27 mouse cellular contexts compared by ENCODE assay signal in the genomic region with DNA sequence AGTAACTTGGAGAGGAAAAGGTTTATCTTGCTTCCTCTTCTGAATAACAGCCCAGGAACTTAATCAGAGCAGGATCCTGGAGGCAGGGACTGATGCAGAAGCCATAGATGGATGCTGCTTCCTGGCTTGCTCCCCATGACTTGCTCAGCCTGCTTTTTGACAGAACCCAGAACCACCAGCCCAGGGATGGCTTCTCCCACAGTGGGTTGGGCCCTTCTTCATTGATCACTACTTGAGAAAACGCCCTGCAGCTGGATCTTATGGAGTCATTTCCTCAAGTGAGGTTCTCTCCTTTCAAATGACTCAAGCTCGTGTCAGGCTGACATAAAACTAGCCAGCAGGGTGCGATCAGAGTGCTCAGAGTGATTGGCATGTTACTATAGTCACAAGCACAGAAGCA. TPM values are rescaled to one million over a fixed set of nuclear protein-coding genes. Genes with fewer than 3 reads are reported as not detected.
A peak's percentile ranks its signal among the peaks of the same experiment; 100 is the strongest.
DNase-seq lines count a peak whose midpoint lies in the region; ATAC-seq and TF ChIP-seq lines count a peak whose summit lies in the region.
"Had no signal": no experiment of that assay in that cellular context is flagged by ENCODE, and none has a peak within 500 bp of the region (broad histone marks: within the 10 kb centered on the region; RNA-seq: fewer than 3 reads in every experiment).

No protein-coding gene starts in this region.

- no peak for ATAC-seq in heart, embryonic 11.5 days (replicated peaks; ENCODE audit: insufficient number of reproducible peaks, low FRiP score, low TSS enrichment)
- no peak for ATAC-seq in liver, postnatal 0 days
- ATAC-seq: CD4-positive, CD25-positive, alpha-beta regulatory T cell, adult 4 months; forebrain, embryonic 14.5 days; forebrain, postnatal 0 days; hindbrain, postnatal 0 days; inflammation-experienced regulatory T-cells, adult 6 months had no signal

- 79% methylated on average over 3 of the region's 3 CpGs for WGBS in heart, embryonic 10.5 days
- 78% methylated on average over 3 of the region's 3 CpGs for WGBS in heart, embryonic 11.5 days (ENCODE audit: insufficient replicate concordance)
- WGBS in liver, postnatal 0 days (ENCODE audit: insufficient replicate concordance) = 71% methylated on average over 3 of the region's 3 CpGs
- 78% methylated on average over 3 of the region's 3 CpGs for WGBS in embryonic facial prominence, embryonic 10.5 days
- 82% methylated on average over 3 of the region's 3 CpGs for WGBS in limb, embryonic 10.5 days

- H3K36me3 ChIP-seq in heart, embryonic 10.5 days = no peaks in the 10 kb centered on the region
- no peaks in the 10 kb centered on the region for H3K36me3 ChIP-seq in heart, embryonic 11.5 days (ENCODE audit: control insufficient read depth, insufficient read depth, low read length)
- no peaks in the 10 kb centered on the region for H3K36me3 ChIP-seq in liver, postnatal 0 days (replicated peaks; ENCODE audit: insufficient read depth, low read length)
- H3K36me3 ChIP-seq in embryonic facial prominence, embryonic 10.5 days (replicated peaks) = no peaks in the 10 kb centered on the region
- H3K36me3 ChIP-seq in limb, embryonic 10.5 days = no peaks in the 10 kb centered on the region
- H3K36me3 ChIP-seq: embryonic facial prominence, embryonic 13.5 days; heart, embryonic 12.5 days; heart, embryonic 15.5 days had no signal

- H3K4me1 ChIP-seq in heart, embryonic 10.5 days = peaks cover 23% of the 10 kb centered on the region
- H3K4me1 ChIP-seq in heart, embryonic 11.5 days (ENCODE audit: control insufficient read depth, insufficient read depth, low read length) = no peaks in the 10 kb centered on the region; the same call in 1 of the 2 replicates
- H3K4me1 ChIP-seq in liver, postnatal 0 days (ENCODE audit: insufficient read depth) = no peaks in the 10 kb centered on the region
- H3K4me1 ChIP-seq in embryonic facial prominence, embryonic 10.5 days = peaks cover 18% of the 10 kb centered on the region
- H3K4me1 ChIP-seq in limb, embryonic 10.5 days = peaks cover 40% of the 10 kb centered on the region

- H3K27me3 ChIP-seq in heart, embryonic 10.5 days (ENCODE audit: insufficient read depth, poor library complexity, severe bottlenecking) = no peaks in the 10 kb centered on the region
- H3K27me3 ChIP-seq in heart, embryonic 11.5 days (ENCODE audit: control insufficient read depth, insufficient read depth, low read length) = no peaks in the 10 kb centered on the region
- no peaks in the 10 kb centered on the region for H3K27me3 ChIP-seq in liver, postnatal 0 days (ENCODE audit: insufficient read depth, low read length)
- no peaks in the 10 kb centered on the region for H3K27me3 ChIP-seq in embryonic facial prominence, embryonic 10.5 days (replicated peaks; ENCODE audit: low read depth, poor library complexity, severe bottlenecking)
- H3K27me3 ChIP-seq in limb, embryonic 10.5 days (ENCODE audit: low read depth, poor library complexity, severe bottlenecking) = no peaks in the 10 kb centered on the region
- H3K27me3 ChIP-seq: embryonic facial prominence, embryonic 13.5 days; heart, embryonic 12.5 days; heart, embryonic 15.5 days had no signal

- H3K27ac ChIP-seq in heart, embryonic 10.5 days = no peak overlapping the region
- H3K27ac ChIP-seq in heart, embryonic 11.5 days (ENCODE audit: low read depth, low read length) = no peak overlapping the region
- no peak overlapping the region for H3K27ac ChIP-seq in liver, postnatal 0 days (ENCODE audit: low read depth)
- no peak overlapping the region for H3K27ac ChIP-seq in embryonic facial prominence, embryonic 10.5 days (replicated peaks)
- no peak overlapping the region for H3K27ac ChIP-seq in limb, embryonic 10.5 days
- H3K27ac ChIP-seq: embryonic facial prominence, embryonic 13.5 days; heart, adult 2 months; heart, embryonic 15.5 days; hindbrain, embryonic 14.5 days; hindbrain, postnatal 0 days had no signal

- H3K9me3 ChIP-seq in heart, embryonic 10.5 days = 0 out of 2 replicates have a peak, but pooled peaks cover 11% of the 10 kb centered on the region
- H3K9me3 ChIP-seq in heart, embryonic 11.5 days (replicated peaks; ENCODE audit: control insufficient read depth, low read length) = peaks cover 7% of the 10 kb centered on the region; the same call in 1 of the 2 replicates
- H3K9me3 ChIP-seq in liver, postnatal 0 days (ENCODE audit: low read length) = no peaks in the 10 kb centered on the region
- peaks cover 4% of the 10 kb centered on the region; the same call in 1 of the 2 replicates for H3K9me3 ChIP-seq in embryonic facial prominence, embryonic 10.5 days
- H3K9me3 ChIP-seq in limb, embryonic 10.5 days (replicated peaks) = peaks cover 4% of the 10 kb centered on the region; the same call in 1 of the 2 replicates
- H3K9me3 ChIP-seq: heart, embryonic 15.5 days had no signal

- TF ChIP-seq CTCF in liver, postnatal 0 days (IDR thresholded peaks at IDR 0.05; ENCODE audit: low read depth) = no peak

- TF ChIP-seq EP300 in liver, postnatal 0 days (IDR thresholded peaks at IDR 0.05; ENCODE audit: low read depth) = no peak

- H3K4me3 ChIP-seq in heart, embryonic 10.5 days = no peak overlapping the region
- H3K4me3 ChIP-seq in heart, embryonic 11.5 days (ENCODE audit: low read depth, low read length) = no peak overlapping the region
- no peak overlapping the region for H3K4me3 ChIP-seq in liver, postnatal 0 days (ENCODE audit: low read depth, low read length)
- no peak overlapping the region for H3K4me3 ChIP-seq in embryonic facial prominence, embryonic 10.5 days
- H3K4me3 ChIP-seq in limb, embryonic 10.5 days = no peak overlapping the region
- H3K4me3 ChIP-seq: embryonic facial prominence, embryonic 13.5 days; erythroblast, embryonic 14.5 days; heart, adult 2 months; heart, embryonic 12.5 days; heart, embryonic 15.5 days had no signal

- DNase-seq in heart, embryonic 10.5 days (ENCODE audit: low spot score) = peak; percentile 73
- peak; percentile 5 for DNase-seq in liver, postnatal 0 days
- no peak for DNase-seq in liver
- peak; percentile 6 for DNase-seq in embryonic facial prominence, embryonic 10.5 days (ENCODE audit: low spot score)
- DNase-seq in limb, embryonic 10.5 days (ENCODE audit: low spot score) = peak; percentile 23
- no peak for DNase-seq in lung, postnatal 25 days (ENCODE audit: low spot score)
- DNase-seq: adrenal gland, adult 2 months; adrenal gland, postnatal 14 days; cerebellum, adult 11 months; cerebellum, adult 2 months; cerebellum, adult 9-11 months; cerebellum, postnatal 25 days; forebrain, postnatal 0 days; gastrocnemius, postnatal 25 days; heart, adult 2 months; heart, postnatal 10 days; heart, postnatal 36 days had no signal

- H3K9ac ChIP-seq in heart, embryonic 11.5 days (ENCODE audit: low read depth, low read length) = no peak overlapping the region
- no peak overlapping the region for H3K9ac ChIP-seq in liver, postnatal 0 days (replicated peaks)
- H3K9ac ChIP-seq: embryonic facial prominence, embryonic 13.5 days; forebrain, postnatal 0 days; heart, embryonic 12.5 days; heart, embryonic 15.5 days; hindbrain, embryonic 14.5 days had no signal

- H3K4me2 ChIP-seq in heart, embryonic 11.5 days = no peak overlapping the region
- H3K4me2 ChIP-seq in liver, postnatal 0 days (ENCODE audit: low read depth, low read length) = no peak overlapping the region
- H3K4me2 ChIP-seq: embryonic facial prominence, embryonic 13.5 days; heart, embryonic 12.5 days; heart, embryonic 15.5 days; hindbrain, embryonic 14.5 days had no signal

RNA-seq across cellular contexts. Expression of a gene that starts 19.3 kb away (rescaled TPM):
- 28.5 and 33.4 TPM in 2 replicates for polyA plus RNA-seq in heart, embryonic 10.5 days (2016; fragmentation: Nextera tagmentation; extraction: Ambion mirVana)
- polyA plus RNA-seq in heart, embryonic 11.5 days (2014; fragmentation: Nextera tagmentation; extraction: Ambion mirVana) = 29.5 and 37.3 TPM in 2 replicates
- polyA plus RNA-seq in liver, postnatal 0 days (2015; fragmentation: Nextera tagmentation; extraction: Ambion mirVana) = 2.3 and 2.5 TPM in 2 replicates
- 17.2 and 20.4 TPM in 2 replicates for polyA plus RNA-seq in embryonic facial prominence, embryonic 10.5 days (2016; fragmentation: Nextera tagmentation; extraction: Ambion mirVana)
- 20.4 and 25.7 TPM in 2 replicates for polyA plus RNA-seq in limb, embryonic 10.5 days (2016; fragmentation: Nextera tagmentation; extraction: Ambion mirVana)

Comparison
In these comparisons a context has a peak if more than half of its experiments do, and no peak if none do; other contexts are left out.
1. DNase-seq: peak in heart, embryonic 10.5 days (single experiment), liver, postnatal 0 days (single experiment), embryonic facial prominence, embryonic 10.5 days (single experiment) and limb, embryonic 10.5 days (single experiment); none in liver (single experiment) and lung, postnatal 25 days (single experiment).